Mouse (Mus musculus): Measurements from ENCODE around the gene F11r.

GRCm38 (mm10) chr1:171412001-171412441, 25.3 kb upstream of the F11r start:
- TF ChIP-seq POLR2A (IDR thresholded peaks at IDR 0.05; ENCODE audit: extremely low read depth, insufficient read depth, low read length) (no peak), CTCF (IDR thresholded peaks at IDR 0.05; ENCODE audit: low read depth, low read length) (no peak)

Measured in liver, adult 2 months (tissue).